Mouse (Mus musculus) lung, postnatal 0 days (tissue): ENCODE data around the gene Cep295nl.
"Not testable (repeated sequence)": the region's sequence is repeated elsewhere in the genome, so short reads cannot be mapped to it uniquely, and the experiment has no call there.

Experiments used
- CTCF ChIP-seq: IDR thresholded peaks from 2 replicates; pipeline ENCODE4 v1.5.1; 2016; ENCODE audit warnings: antibody characterized with exemption, mild to moderate bottlenecking
- EP300 ChIP-seq: IDR thresholded peaks from 2 replicates; pipeline ENCODE4 v1.6.1; 2016; ENCODE audit warnings: antibody characterized with exemption, mild to moderate bottlenecking, control low read depth

GRCm38 (mm10) chr11:118303959-118304358 lies 38.3 kb downstream of the Cep295nl start:
- TF ChIP-seq EP300, CTCF: not testable (repeated sequence)
